Mouse (Mus musculus): Measurements from ENCODE around the gene Saal1. TPM values are rescaled to one million over a fixed set of nuclear protein-coding genes. Genes with fewer than 3 reads are reported as not detected.
"Not testable (repeated sequence)": the region's sequence is repeated elsewhere in the genome, so short reads cannot be mapped to it uniquely, and the experiment has no call there.

The Saal1 gene
- polyA plus RNA-seq, 1 experiment from 2014 or later, result 25.6 TPM

DNA sequence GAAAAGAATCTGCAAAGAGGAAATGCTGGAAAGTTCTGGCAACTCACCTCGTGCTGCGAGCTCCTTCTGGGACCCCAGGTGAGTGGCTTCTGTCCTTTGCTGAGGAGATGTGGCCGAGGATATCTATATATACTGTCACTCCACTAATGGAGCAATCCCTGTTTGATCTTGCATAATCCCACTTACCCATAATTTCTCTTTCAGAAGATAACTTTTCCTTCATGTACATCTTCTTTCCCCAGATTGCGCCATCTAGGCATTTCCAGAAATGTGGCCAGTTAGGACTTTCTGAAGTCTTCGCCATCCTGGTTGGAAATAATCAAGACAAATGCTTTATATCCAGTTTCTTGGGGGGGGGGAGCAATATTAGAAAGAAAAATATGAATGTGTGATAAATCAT is 5.1 kb upstream of the Saal1 start, which contains the start of gene Saa3:
TSS of gene Saa3 (minus strand) at position 101 of the 400 bp plus-strand sequence.
- H3K4me1 ChIP-seq (ENCODE audit: control insufficient read depth, insufficient read depth, low read length), result no peaks in the 10 kb centered on the region
- no peaks in the 10 kb centered on the region for H3K27me3 ChIP-seq (ENCODE audit: control insufficient read depth, insufficient read depth, low read length)
- H3K27ac ChIP-seq (ENCODE audit: low read length), result no peak within 1 kb of the TSS
- no peak within 1 kb of the TSS for H3K4me3 ChIP-seq (replicated peaks; ENCODE audit: low read length)
- WGBS, result 83% methylated on average over 5 of the region's 5 CpGs
- H3K4me2 ChIP-seq (ENCODE audit: low read depth, low read length), result no peak within 1 kb of the TSS
- H3K9ac ChIP-seq (ENCODE audit: low read length), result no peak within 1 kb of the TSS
- no peak for ATAC-seq (ENCODE audit: insufficient read depth, low FRiP score)
- no peaks in the 10 kb centered on the region for H3K36me3 ChIP-seq (ENCODE audit: control insufficient read depth, insufficient read depth, low read length)
- no peaks in the 10 kb centered on the region for H3K9me3 ChIP-seq (replicated peaks; ENCODE audit: control insufficient read depth, low read length)

DNA sequence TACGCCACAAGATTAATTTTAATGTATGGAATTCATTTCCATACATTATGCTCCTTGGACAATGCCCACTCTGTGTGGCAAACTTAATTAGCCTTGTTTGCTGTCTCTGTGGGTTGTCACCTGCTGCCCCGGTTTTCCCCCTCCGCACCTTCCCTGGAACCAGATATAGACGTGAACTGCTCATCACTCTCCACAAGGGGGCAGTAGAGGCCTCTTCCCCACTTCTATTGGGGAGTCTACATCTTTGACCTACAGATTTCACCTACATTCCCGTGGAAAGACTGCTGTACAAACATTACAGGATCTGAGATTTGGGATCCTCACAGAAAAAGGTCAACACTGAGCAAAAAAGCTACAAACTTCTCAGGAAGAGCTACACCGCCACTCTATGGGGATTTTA is 4.0 kb upstream of the Saal1 start:
- Histone ChIP-seq H3K27me3 (ENCODE audit: control insufficient read depth, insufficient read depth, low read length) (no peaks in the 10 kb centered on the region), H3K4me3 (replicated peaks; ENCODE audit: low read length) (no peak overlapping the region), H3K4me2 (ENCODE audit: low read depth, low read length) (no peak overlapping the region), H3K36me3 (ENCODE audit: control insufficient read depth, insufficient read depth, low read length) (no peaks in the 10 kb centered on the region), H3K27ac (ENCODE audit: low read length) (no peak overlapping the region), H3K9me3 (replicated peaks; ENCODE audit: control insufficient read depth, low read length) (no peaks in the 10 kb centered on the region), H3K9ac (ENCODE audit: low read length) (no peak overlapping the region), H3K4me1 (ENCODE audit: control insufficient read depth, insufficient read depth, low read length) (peaks cover 3% of the 10 kb centered on the region; the same call in 1 of the 2 replicates)
- no peak for ATAC-seq (ENCODE audit: insufficient read depth, low FRiP score)
- 32% methylated on average over 6 of the region's 6 CpGs for WGBS

DNA sequence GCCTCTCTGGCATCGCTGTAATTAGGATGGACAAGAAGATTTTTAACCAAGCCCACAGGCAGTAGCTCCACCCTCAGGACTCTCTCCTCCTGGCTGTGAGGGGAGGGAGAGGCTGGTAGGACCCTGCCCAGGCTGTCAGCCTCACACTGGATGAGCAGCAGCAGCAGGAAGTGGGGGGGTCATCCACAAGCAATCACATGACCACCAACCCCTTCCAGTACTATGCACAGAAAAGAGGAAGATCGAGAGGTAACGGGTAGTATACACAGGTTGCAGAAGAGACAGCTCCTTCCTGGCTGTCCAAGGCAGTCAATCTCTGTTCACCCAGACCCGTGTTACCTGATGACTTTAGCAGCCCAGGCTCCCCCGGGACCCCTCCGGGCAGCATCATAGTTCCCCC is 1.8 kb upstream of the Saal1 start:
- WGBS, result 63% methylated on average over 6 of the region's 6 CpGs
- H3K4me1 ChIP-seq (ENCODE audit: control insufficient read depth, insufficient read depth, low read length), result peaks cover 8% of the 10 kb centered on the region; the same call in 1 of the 2 replicates
- ATAC-seq (ENCODE audit: insufficient read depth, low FRiP score), result no peak

DNA sequence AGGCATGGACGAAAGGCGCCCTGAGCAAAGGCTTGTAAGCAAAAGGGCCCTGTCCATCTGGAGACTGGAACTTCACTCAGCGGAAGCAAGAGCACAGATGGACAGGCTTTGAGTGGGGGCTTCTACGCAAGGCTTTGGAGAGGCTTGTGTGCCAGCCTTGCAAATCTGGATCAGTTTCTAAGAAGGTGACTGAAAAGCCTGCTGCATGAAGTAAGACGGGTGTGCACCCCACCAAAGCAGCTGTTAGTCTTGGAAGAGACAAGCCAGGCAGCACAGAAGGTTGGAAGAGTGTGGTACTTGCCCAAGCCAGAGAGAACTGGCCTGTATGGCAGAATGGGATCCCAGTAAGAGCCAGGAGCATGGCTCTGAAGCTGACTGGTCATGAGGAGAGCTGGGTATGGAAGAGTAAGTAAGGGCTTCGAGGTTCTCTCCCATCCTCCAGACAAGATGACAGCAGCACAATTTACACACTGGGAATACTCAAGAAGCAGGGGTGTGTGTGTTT is 9.9 kb downstream of the Saal1 start:
- Histone ChIP-seq H3K27ac (ENCODE audit: low read length) (no peak overlapping the region), H3K4me3 (replicated peaks; ENCODE audit: low read length) (no peak overlapping the region), H3K27me3 (ENCODE audit: control insufficient read depth, insufficient read depth, low read length) (no peaks in the 10 kb centered on the region), H3K4me2 (ENCODE audit: low read depth, low read length) (no peak overlapping the region), H3K4me1 (ENCODE audit: control insufficient read depth, insufficient read depth, low read length) (no peaks in the 10 kb centered on the region), H3K36me3 (ENCODE audit: control insufficient read depth, insufficient read depth, low read length) (peaks cover 20% of the 10 kb centered on the region), H3K9me3 (replicated peaks; ENCODE audit: control insufficient read depth, low read length) (no peaks in the 10 kb centered on the region), H3K9ac (ENCODE audit: low read length) (no peak overlapping the region)
- 91% methylated on average over 6 of the region's 6 CpGs for WGBS
- ATAC-seq (ENCODE audit: insufficient read depth, low FRiP score), result no peak

More for the DNA sequence above, 1.8 kb upstream of the Saal1 start:
- H3K36me3 ChIP-seq (ENCODE audit: control insufficient read depth, insufficient read depth, low read length), result no peaks in the 10 kb centered on the region
- H3K27me3 ChIP-seq (ENCODE audit: control insufficient read depth, insufficient read depth, low read length), result no peaks in the 10 kb centered on the region
- H3K27ac ChIP-seq (ENCODE audit: low read length), result no peak overlapping the region
- H3K9ac ChIP-seq (ENCODE audit: low read length), result no peak overlapping the region
- no peak overlapping the region for H3K4me2 ChIP-seq (ENCODE audit: low read depth, low read length)
- H3K9me3 ChIP-seq (replicated peaks; ENCODE audit: control insufficient read depth, low read length), result no peaks in the 10 kb centered on the region
- no peak overlapping the region for H3K4me3 ChIP-seq (replicated peaks; ENCODE audit: low read length)

DNA sequence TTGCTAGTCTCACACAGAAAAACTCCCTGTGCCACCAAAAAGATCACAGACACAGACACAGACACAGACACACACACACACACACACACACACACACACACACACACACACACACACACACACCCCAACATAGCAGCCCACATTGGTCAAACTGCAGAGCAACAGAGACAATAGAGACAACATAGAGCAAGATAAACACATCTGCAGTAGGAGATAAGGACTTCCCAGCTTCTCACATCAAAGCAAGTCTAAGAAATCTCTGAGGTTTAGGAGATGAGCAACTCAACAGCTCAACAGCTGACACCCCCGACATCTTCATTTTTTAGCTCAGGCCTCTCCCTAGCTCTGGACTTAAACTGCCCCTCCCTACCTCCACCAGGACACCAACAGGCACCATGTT is 13.7 kb downstream of the Saal1 start:
- Histone ChIP-seq H3K4me1 (ENCODE audit: control insufficient read depth, insufficient read depth, low read length) (no peaks in the 10 kb centered on the region), H3K4me2 (ENCODE audit: low read depth, low read length) (no peak overlapping the region), H3K36me3 (ENCODE audit: control insufficient read depth, insufficient read depth, low read length) (peaks cover 17% of the 10 kb centered on the region; the same call in 1 of the 2 replicates), H3K9ac (ENCODE audit: low read length) (no peak overlapping the region), H3K9me3 (replicated peaks; ENCODE audit: control insufficient read depth, low read length) (no peaks in the 10 kb centered on the region), H3K27ac (ENCODE audit: low read length) (no peak overlapping the region), H3K4me3 (replicated peaks; ENCODE audit: low read length) (no peak overlapping the region), H3K27me3 (ENCODE audit: control insufficient read depth, insufficient read depth, low read length) (no peaks in the 10 kb centered on the region)
- ATAC-seq (ENCODE audit: insufficient read depth, low FRiP score), result no peak
- WGBS, result 82% methylated on average over 1 of the region's 1 CpGs

DNA sequence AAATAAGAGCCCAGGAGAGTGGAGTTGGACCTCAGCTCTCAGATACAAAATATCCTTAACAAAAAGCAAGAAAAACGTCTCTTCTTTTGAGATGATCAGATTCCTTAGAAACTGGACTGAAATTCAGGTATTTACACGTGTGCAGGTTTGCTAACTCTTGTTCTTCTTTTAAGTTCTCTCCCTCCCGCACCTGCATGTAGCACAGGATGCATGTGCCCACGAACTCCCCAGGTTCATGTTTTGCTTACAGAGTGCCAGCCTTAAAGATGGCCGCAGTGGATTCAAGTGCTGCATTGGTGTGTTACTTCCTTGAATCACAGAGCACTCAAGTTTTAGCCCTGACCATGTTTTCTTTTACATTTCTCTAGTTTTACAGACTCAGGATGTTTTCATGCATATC is 23.7 kb downstream of the Saal1 start:
- no peak for ATAC-seq (ENCODE audit: insufficient read depth, low FRiP score)
- no peaks in the 10 kb centered on the region for H3K9me3 ChIP-seq (replicated peaks; ENCODE audit: control insufficient read depth, low read length)
- no peaks in the 10 kb centered on the region for H3K4me1 ChIP-seq (ENCODE audit: control insufficient read depth, insufficient read depth, low read length)
- no peak overlapping the region for H3K27ac ChIP-seq (ENCODE audit: low read length)
- H3K4me2 ChIP-seq (ENCODE audit: low read depth, low read length), result no peak overlapping the region
- 91% methylated on average over 5 of the region's 5 CpGs for WGBS
- H3K27me3 ChIP-seq (ENCODE audit: control insufficient read depth, insufficient read depth, low read length), result no peaks in the 10 kb centered on the region
- H3K9ac ChIP-seq (ENCODE audit: low read length), result no peak overlapping the region
- H3K36me3 ChIP-seq (ENCODE audit: control insufficient read depth, insufficient read depth, low read length), result peaks cover 4% of the 10 kb centered on the region; the same call in 1 of the 2 replicates
- H3K4me3 ChIP-seq (replicated peaks; ENCODE audit: low read length), result no peak overlapping the region

DNA sequence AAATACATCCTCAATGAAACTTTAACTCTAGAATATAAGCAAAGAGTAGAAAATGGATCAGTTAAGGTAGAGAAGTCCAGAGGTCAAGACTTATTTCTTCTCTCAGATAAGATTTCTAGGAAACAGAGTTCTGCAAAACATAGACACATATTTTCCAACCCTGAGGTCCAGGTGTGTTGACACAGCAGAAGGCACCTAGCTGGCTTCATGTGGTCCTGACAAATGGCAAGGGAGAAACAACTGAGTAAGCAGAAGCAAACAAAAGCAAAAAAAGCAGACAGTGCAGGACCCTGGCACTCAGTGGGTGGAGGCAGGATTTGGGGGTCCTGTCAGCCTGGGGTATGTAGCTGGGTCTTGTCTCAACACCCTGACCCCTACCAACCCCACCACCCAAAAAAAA is 29.7 kb downstream of the Saal1 start:
- H3K4me3 ChIP-seq (replicated peaks; ENCODE audit: low read length), result no peak overlapping the region
- no peak overlapping the region for H3K9ac ChIP-seq (ENCODE audit: low read length)
- H3K27ac ChIP-seq (ENCODE audit: low read length), result no peak overlapping the region
- H3K9me3 ChIP-seq (replicated peaks; ENCODE audit: control insufficient read depth, low read length), result no peaks in the 10 kb centered on the region
- H3K4me1 ChIP-seq (ENCODE audit: control insufficient read depth, insufficient read depth, low read length), result 0 out of 2 replicates have a peak, but pooled peaks cover 5% of the 10 kb centered on the region
- no peaks in the 10 kb centered on the region for H3K27me3 ChIP-seq (ENCODE audit: control insufficient read depth, insufficient read depth, low read length)
- ATAC-seq (ENCODE audit: insufficient read depth, low FRiP score), result no peak
- no peak overlapping the region for H3K4me2 ChIP-seq (ENCODE audit: low read depth, low read length)
- no peaks in the 10 kb centered on the region for H3K36me3 ChIP-seq (ENCODE audit: control insufficient read depth, insufficient read depth, low read length)

DNA sequence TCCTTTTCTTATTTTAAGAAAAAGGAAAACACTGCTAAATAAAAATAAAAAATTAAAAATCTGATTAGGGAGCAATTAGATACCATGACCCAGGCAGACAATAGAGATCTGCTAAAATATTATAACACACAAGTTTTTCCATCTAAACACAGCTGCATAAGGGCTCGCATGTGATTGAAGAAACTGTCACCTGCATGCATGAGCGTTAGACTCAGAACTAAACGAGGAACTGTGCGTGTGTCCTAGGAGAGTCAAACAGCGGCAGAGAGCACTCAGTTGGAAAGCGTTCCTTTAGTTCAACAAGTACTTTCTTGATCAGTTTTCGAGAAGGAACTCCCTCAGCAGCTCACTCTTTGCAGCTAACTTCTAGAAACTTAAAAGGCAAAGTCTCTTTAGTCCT is 31.4 kb downstream of the Saal1 start:
- not testable (repeated sequence) for H3K4me2 ChIP-seq (ENCODE audit: low read depth, low read length); H3K36me3 ChIP-seq (ENCODE audit: control insufficient read depth, insufficient read depth, low read length); H3K27ac ChIP-seq (ENCODE audit: low read length); H3K4me1 ChIP-seq (ENCODE audit: control insufficient read depth, insufficient read depth, low read length); H3K27me3 ChIP-seq (ENCODE audit: control insufficient read depth, insufficient read depth, low read length); H3K9ac ChIP-seq (ENCODE audit: low read length); H3K4me3 ChIP-seq (replicated peaks; ENCODE audit: low read length); H3K9me3 ChIP-seq (replicated peaks; ENCODE audit: control insufficient read depth, low read length); ATAC-seq (ENCODE audit: insufficient read depth, low FRiP score)
- WGBS, result 77% methylated on average over 7 of the region's 7 CpGs

DNA sequence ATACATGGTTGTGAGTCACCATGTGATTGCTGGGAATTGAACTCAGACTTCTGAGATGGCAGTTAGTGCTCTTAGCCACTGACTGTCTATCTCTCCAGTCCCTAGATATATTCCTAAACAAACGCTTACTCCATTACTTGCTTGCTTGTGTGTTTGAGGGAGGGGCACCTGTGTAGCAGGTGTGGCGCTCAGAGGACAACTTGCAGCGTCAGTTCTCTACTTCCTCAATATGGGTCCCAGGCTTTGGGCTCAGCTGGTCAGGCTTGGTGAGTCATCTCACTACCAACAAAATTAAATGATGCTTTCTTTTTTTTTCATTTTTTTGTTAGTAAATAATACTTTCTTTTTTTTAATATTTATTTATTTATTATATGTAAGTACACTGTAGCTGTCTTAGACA is 32.1 kb downstream of the Saal1 start:
- no peak overlapping the region for H3K4me3 ChIP-seq (replicated peaks; ENCODE audit: low read length)
- no peak overlapping the region for H3K4me2 ChIP-seq (ENCODE audit: low read depth, low read length)
- H3K9ac ChIP-seq (ENCODE audit: low read length), result no peak overlapping the region
- H3K9me3 ChIP-seq (replicated peaks; ENCODE audit: control insufficient read depth, low read length), result no peaks in the 10 kb centered on the region
- ATAC-seq (ENCODE audit: insufficient read depth, low FRiP score), result no peak
- no peak overlapping the region for H3K27ac ChIP-seq (ENCODE audit: low read length)
- 0 out of 2 replicates have a peak, but pooled peaks cover 5% of the 10 kb centered on the region for H3K4me1 ChIP-seq (ENCODE audit: control insufficient read depth, insufficient read depth, low read length)
- WGBS, result 70% methylated on average over 3 of the region's 3 CpGs
- no peaks in the 10 kb centered on the region for H3K27me3 ChIP-seq (ENCODE audit: control insufficient read depth, insufficient read depth, low read length)
- H3K36me3 ChIP-seq (ENCODE audit: control insufficient read depth, insufficient read depth, low read length), result no peaks in the 10 kb centered on the region

Data from stomach, embryonic 16.5 days (tissue).